Mouse (Mus musculus) small intestine, adult 2 months (tissue): ENCODE results near the gene Slc35g1.

Experiments used
- CTCF ChIP-seq: fragments of 200-500 bp; IDR thresholded peaks from 2 replicates; pipeline ENCODE4 v1.5.1; 2012; ENCODE audit warnings: low read depth, mild to moderate bottlenecking, control low read depth, inconsistent platforms, low read length, moderate library complexity, mixed read lengths; ENCODE audit not compliant: insufficient replicate concordance, insufficient read length; ENCODE audit errors: extremely low read depth
- POLR2A ChIP-seq: fragments of 200-500 bp; IDR thresholded peaks from 2 replicates; pipeline ENCODE4 v1.6.1; 2012; ENCODE audit warnings: low read depth, mild to moderate bottlenecking, control low read depth, inconsistent platforms, low read length, moderate library complexity

DNA sequence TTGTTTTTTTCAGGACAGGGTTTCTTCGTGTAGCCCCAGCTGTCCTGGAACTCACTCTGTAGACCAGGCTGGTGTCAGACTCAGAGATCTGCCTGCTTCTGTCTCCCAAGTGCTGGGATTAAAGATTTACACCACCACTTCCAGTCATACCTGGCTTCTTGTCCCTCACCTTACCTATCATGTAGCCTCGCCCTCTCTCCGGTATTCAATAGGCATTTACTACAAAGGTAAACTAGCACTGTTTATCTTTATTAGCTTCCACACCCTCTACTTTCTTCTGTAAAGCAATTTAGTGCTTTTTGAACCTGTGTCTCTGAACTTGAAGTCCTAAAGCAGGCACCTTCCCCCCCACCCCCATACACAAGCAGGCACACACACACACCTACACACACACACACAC is 44.1 kb upstream of the Slc35g1 start:
- TF ChIP-seq POLR2A (no peak), CTCF (no peak)
